Mouse (Mus musculus): ENCODE data around the gene Cideb.

GRCm38 (mm10) chr14:55713007-55713728 lies 45.1 kb downstream of the Cideb start:
- TF ChIP-seq CTCF (IDR thresholded peaks at IDR 0.05; ENCODE audit: borderline replicate concordance, control insufficient read depth, extremely low read depth, insufficient read depth, low read length, poor library complexity) (no peak), POLR2A (IDR thresholded peaks at IDR 0.05; ENCODE audit: control insufficient read depth, extremely low read depth, insufficient read depth, low read length, poor library complexity) (no peak)

Measured in thymus, adult 2 months (tissue).